Mouse (Mus musculus) cortical plate, adult 2 months (tissue): ENCODE data around the gene Serpinb5.

ENCODE experiments used
- CTCF ChIP-seq: fragments of 200-500 bp; IDR thresholded peaks from 2 replicates; pipeline ENCODE4 v1.5.1; 2011; ENCODE audit warnings: mild to moderate bottlenecking, control low read depth, low read length; ENCODE audit not compliant: insufficient read depth; ENCODE audit errors: extremely low read depth
- POLR2A ChIP-seq: fragments of 200-500 bp; IDR thresholded peaks from 2 replicates; pipeline ENCODE4 v1.6.1; 2011; ENCODE audit warnings: mild to moderate bottlenecking, low read length, control low read depth; ENCODE audit not compliant: insufficient read depth; ENCODE audit errors: extremely low read depth

- TF ChIP-seq CTCF (no peak), POLR2A (no peak)
These were observed 5.8 kb downstream of the Serpinb5 start for GRCm38 (mm10) chr1:106866768-106867167.
